Mouse (Mus musculus) stomach, postnatal 0 days (tissue): ENCODE measurements around the gene Pias3.

Experiments used
- CTCF ChIP-seq: IDR thresholded peaks from 2 replicates; pipeline ENCODE4 v1.5.1; 2016; ENCODE audit warnings: antibody characterized with exemption, low read depth, mild to moderate bottlenecking, moderate library complexity
- EP300 ChIP-seq: optimal IDR thresholded peaks from 2 replicates; pipeline ENCODE3; 2016; ENCODE audit warnings: antibody characterized with exemption

DNA sequence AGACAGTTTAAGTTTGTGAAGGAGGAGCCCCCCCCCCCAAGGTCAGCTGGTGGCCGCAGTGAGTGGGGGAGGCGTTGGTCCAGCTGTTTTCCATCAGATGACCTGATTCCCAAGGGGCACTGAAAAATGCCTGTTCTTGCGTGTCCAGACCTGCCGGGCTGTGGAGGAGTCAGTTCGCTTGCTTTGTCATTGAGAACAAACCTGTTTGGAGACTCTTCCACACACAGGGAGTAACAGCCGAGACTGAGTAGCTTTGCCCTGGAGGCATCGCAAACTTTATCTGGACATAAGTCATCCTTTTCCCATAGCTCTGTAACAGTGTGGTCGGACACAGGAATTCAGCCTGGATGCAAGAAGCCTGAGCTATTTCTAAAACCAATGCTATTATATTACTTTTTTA, 21.7 kb upstream of the Pias3 start:
- TF ChIP-seq CTCF (no peak), EP300 (no peak)
